Mouse (Mus musculus): ENCODE results near the gene Spata31d1d.
"Not testable (repeated sequence)": the region's sequence is repeated elsewhere in the genome, so short reads cannot be mapped to it uniquely, and the experiment has no call there.

Gene Spata31d1d

DNA sequence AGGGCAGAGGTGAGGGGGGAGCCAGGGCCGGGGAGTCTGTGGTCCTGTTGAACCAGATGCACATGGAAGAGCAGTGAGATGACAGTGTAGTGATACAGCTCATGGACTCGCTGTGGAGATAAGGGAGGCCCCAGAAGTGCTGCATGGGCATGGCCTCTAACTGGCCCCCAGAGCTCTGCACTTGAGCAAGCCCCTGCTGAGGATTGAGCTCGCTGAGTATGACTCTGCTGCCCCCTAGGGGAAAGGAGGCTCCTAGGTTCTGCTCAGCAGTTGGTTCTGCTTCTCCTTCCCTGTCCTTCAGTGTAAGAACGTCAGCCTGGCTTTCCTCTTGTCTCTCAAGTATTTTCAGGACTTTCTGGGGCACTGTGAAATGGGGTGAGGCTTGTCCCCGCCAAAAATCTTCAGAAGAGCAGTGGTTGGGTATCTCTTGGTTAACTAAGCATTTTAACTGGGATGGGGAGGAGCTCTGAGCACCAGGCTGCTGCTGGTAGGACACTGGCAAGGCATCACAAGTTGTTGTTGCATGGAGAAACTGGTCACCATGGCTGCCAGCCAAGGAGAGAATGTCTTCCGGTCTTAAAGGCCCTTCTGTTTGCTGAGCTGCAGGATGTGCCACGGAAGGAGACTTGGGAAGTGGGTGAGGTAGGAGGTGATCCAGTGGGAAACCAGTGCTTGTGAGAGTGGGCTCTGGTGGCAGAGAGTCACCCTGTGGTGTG lies 3.0 kb downstream of the Spata31d1d start:
- in situ Hi-C loops (cut with MboI), result loop anchor here (10.0 kb wide), 1 partner anchor 194 kb away; no protein-coding TSS in a partner anchor

- in situ Hi-C loops (cut with MboI), result loop anchor here (10.0 kb wide), 1 partner anchor 192 kb away; no protein-coding TSS in a partner anchor
These were observed 5.2 kb downstream of the Spata31d1d start for GRCm38 (mm10) chr13:59726139-59726867.

DNA sequence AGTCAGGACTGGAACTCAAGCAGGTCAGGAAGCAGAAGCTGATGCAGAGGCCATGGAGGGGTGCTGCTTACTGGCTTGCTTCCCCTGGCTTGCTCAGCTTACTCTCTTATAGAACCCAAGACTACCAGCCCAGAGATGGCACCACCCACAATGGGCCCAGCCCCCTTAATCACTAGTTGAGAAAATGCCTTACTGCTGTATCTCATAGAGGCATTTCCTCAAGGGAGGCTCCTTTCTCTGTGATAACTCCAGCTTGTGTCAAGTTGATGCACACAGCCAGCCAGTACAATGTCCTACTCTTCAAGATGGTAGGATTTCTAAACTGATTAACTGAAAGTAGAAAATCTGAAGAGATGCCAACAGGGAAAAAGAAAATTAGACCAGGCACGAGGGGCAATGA lies 9.5 kb downstream of the Spata31d1d start:
- in situ Hi-C loops (cut with MboI), result loop anchor here (10.0 kb wide), 1 partner anchor 187 kb away; no protein-coding TSS in a partner anchor

DNA sequence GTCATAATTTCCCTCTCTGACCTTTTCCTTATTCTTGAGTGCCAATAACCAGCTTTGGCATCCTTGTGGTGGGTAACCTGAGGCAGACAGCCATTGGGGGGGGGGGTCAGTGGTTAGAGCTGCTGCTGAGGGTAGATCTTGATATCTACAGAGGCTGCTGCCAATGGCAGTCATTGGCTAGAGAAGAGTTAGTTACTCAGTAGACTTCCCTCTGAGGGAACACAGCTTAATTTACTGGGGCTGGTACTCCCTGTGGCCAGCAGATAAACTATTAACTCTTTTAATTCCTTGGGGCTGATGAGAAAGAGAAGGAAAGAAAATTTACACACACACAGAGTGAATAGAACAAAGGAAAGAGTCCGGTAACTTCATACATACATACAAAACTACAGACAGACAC lies 12.1 kb downstream of the Spata31d1d start:
- in situ Hi-C loops (cut with MboI), result no loop called here

DNA sequence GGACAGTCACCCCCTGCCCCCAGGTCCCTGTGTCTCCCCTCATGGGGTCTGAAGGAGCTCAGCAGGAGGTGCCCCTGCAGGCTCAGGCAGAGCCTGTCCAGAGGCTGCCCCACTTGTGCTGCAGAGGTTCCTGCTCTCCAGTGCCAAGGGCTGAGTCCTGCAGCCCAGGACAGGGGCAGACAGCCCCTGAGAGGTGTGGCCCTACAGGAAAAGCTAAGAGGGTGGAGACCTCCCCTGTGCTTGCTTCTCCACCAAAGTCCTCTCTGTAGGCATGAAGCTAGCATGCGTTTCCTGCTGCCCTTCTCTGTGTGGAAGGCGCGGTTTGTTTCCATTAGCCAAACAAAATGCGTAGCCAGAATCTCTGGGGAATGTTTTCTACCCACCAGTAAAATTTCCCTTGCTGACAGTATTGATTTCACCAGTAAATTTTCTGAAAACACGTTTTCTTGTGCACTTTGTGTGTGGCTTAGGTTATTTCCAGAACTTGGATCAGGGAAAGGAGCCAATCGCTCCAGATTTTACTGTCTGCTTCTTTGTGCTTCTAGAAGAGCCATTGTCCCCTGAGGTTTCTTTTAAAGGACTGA lies 12.6 kb downstream of the Spata31d1d start:
- in situ Hi-C loops (cut with MboI), result not testable (repeated sequence)

DNA sequence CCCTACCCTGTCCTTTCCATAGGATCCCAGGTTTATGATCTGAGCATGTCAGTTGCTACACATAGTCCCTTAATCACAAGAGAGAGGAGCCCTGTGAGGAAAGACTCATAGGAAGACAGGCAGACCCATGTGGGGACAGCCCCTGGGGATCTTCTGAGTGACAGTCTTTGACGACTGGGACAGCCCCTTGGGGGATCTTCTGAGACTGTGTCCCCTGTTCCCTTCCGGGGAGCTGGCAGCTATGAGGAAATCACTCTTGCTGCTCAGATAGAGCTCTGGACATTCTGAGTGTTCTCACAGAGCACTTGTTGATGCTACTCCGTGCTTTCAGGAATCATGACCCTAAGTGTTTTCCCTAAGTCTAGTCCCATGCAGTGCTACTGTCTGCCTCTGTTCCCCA lies 17.8 kb downstream of the Spata31d1d start:
- in situ Hi-C loops (cut with MboI), result no loop called here

- in situ Hi-C loops (cut with MboI), result not testable (repeated sequence)
These were observed 19.6 kb downstream of the Spata31d1d start, which contains the start of gene Spata31d1b for GRCm38 (mm10) chr13:59711984-59712383. TSS of gene Spata31d1b (plus strand) at chr13:59712284.

GRCm38 (mm10) chr13:59710230-59710629 lies 21.3 kb downstream of the Spata31d1d start, which contains the start of gene Spata31d1a:
TSS of gene Spata31d1a (minus strand) at chr13:59710330.
- in situ Hi-C loops (cut with MboI), result no loop called here

DNA sequence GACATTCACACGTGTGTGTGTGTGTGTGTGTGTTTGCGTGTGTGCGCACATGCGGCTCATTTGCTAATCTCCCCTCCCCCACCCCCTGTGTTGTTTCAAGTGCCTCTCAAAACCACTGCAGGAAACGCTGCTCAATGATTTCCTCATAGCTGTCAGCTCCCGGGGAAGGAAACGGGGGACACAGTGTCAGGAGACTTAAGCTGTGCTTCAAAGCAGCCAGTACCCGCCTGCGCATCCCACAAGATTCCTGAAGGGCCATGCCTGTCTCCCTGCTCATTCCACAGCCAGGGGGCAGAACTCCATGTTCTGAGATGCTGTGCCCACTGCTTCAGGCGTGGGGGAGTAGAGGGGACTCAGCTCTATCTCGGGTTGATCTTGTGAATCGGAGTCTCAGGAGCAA lies 27.0 kb downstream of the Spata31d1d start:
- in situ Hi-C loops (cut with MboI), result no loop called here

DNA sequence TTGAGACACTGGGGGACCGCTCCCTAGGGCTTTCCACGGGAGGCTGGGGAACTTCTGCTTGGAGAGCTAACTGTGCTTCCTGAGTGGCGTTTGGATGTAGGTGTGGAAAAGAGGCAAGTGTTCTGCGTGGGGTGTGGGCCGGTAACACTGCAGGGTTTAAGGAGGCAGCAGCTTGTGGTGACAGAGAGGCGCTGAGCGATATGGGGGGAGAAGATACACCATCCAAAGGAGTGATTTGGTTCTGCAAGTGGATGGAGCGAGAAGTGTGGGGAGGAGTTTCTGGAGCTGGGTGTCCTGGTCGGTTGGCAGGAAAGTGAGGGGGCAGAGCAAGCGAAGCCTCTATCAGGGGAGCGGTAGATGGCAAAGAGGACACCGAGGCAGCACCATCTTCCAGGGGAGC lies 28.0 kb downstream of the Spata31d1d start:
- in situ Hi-C loops (cut with MboI), result no loop called here

GRCm38 (mm10) chr13:59700137-59700536 lies 31.4 kb downstream of the Spata31d1d start:
- in situ Hi-C loops (cut with MboI), result not testable (repeated sequence)

DNA sequence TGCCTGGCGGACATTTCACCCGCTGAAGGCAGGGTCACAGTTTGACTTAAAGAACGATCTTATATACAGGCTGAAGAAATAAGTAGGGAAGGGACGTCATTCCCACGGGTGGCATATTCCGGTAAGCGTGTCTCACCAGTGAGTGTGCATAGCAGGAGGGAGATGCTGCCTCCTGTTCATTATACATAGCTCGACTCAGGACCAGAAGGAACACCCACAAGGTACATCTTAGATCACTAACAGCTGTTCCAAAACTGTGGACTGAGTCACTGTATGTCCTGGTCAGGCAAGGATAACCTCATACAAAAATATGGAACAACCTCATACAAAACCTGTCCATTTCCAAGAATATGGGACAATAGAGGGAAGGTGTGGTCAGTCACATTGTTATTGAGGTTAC lies 32.4 kb downstream of the Spata31d1d start:
- in situ Hi-C loops (cut with MboI), result no loop called here

DNA sequence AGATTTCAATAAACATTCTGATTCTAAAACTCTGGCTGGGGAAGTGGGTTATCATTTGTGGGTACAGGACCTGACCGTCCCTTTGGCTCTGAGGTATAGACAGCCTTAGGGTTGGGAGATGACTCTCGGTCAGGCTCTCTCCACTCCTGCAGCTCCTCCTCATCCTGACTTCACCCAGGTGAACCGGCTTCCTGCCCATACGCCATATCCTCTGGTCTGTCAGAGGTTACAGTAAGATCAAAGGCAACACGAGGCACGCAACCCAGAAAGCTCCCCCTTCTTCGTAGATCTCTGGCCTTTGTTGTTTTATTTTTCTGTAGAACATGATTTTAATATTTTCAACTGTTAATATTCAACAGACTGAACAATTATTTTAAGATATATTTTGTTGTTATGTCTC lies 35.8 kb downstream of the Spata31d1d start:
- in situ Hi-C loops (cut with MboI), result no loop called here

DNA sequence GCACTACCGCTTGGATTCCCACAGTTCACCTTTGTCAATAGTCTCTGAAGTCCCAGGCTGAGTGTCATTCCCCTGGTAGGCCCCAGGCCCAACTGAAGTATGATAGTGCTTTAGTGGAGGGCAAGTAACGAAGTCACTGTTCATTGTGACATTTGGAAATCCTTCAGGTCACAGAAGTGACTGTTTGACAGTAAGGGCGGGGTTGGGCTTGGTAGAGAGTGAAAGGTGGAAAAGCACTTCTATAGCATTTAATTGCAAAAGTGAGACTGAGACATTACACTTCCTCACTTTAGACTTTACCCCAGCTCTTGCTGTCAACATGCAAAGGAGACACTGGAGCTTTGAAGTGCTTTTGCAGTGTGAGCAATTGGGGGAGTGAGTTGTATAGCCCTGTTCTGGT lies 37.5 kb downstream of the Spata31d1d start, which contains the start of gene 4921517D22Rik:
4921517D22Rik (minus strand) TSS at position 101 of the 400 bp plus-strand sequence.
- in situ Hi-C loops (cut with MboI), result no loop called here

- in situ Hi-C loops (cut with MboI), result no loop called here
These were observed 40.1 kb downstream of the Spata31d1d start for GRCm38 (mm10) chr13:59691478-59691877.

DNA sequence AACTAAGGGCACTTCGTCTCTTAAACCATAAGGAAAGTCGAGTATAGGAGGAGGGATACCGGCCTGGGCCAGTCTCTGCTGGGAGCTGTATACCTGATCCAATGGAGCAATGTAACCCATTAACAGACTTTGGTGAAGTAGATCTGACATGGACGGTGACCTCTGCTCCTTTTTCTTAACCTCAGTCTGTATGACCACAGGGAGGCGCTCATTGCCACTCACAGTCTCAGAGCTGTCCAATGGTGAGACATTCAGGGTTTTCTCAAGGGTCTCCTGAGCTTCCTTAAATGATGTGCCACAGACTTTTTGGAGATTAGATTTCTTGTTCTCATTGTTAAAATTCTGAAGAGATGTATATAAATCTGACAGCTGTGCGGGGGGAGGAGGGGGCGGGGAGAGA lies 41.0 kb downstream of the Spata31d1d start:
- in situ Hi-C loops (cut with MboI), result no loop called here

GRCm38 (mm10) chr13:59689843-59690242 lies 41.7 kb downstream of the Spata31d1d start:
- in situ Hi-C loops (cut with MboI), result no loop called here

DNA sequence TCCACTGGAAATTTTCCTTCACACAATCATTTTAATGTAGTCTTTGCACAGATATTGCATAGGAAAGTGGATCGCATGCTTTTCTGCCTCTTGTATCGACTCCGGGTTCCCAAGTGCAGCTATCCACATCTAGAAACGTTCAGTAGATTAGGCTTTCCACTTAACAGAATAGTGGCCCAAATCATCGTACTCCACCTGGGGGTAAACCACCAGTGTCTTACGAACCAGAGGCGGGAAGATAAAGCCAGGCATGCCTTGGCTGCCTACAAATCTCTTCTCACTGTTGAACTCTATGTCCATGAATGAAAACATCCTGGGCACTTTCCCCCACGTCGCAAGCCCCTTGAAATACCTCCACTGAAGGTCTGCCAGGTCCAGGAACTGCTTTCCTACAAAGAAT lies 42.2 kb downstream of the Spata31d1d start:
- in situ Hi-C loops (cut with MboI), result no loop called here

- in situ Hi-C loops (cut with MboI), result no loop called here
These were observed 43.2 kb downstream of the Spata31d1d start for GRCm38 (mm10) chr13:59688338-59688770.

- in situ Hi-C loops (cut with MboI), result no loop called here
These were observed 46.3 kb downstream of the Spata31d1d start for GRCm38 (mm10) chr13:59685236-59685635.

- in situ Hi-C loops (cut with MboI), result no loop called here
These were observed 48.9 kb downstream of the Spata31d1d start for GRCm38 (mm10) chr13:59682629-59683028.

DNA sequence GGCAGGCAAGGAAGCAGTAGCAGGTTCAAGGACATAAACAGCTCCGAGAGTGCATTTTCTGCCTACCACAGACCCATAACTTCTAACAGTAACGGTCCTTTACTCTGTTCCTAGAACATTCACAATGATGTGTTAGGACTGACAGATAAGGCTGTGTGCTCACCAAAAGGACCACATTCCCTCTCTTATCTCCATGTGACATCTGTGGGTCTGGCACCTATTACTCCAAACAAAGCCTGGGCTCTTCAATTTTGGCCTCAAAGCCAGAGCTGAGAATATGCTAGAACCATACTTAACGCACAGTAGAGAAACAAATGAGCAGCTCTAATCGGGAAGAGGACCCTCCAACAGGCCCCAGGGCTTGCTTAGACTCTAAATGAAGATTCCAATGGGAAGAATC lies 51.6 kb downstream of the Spata31d1d start:
- in situ Hi-C loops (cut with MboI), result no loop called here
